Mouse (Mus musculus) E14TG2a.4 (cell line): ENCODE measurements around the gene Tnk2.

Experiments
- CTCF ChIP-seq: conservative IDR thresholded peaks from 2 replicates; pipeline ENCODE4 v1.5.1; 2014; ENCODE audit warnings: low read length
- NANOG ChIP-seq: IDR thresholded peaks from 2 replicates; pipeline ENCODE4 v1.6.1; 2014; ENCODE audit warnings: borderline replicate concordance, low read length, mixed read lengths
- POU5F1 ChIP-seq: IDR thresholded peaks from 2 replicates; pipeline ENCODE4 v1.6.1; 2014; ENCODE audit warnings: low read length, borderline replicate concordance

GRCm38 (mm10) chr16:32656794-32657193 lies 13.1 kb downstream of the Tnk2 start:
- no peak for TF ChIP-seq CTCF
- TF ChIP-seq NANOG = no peak
- no peak for TF ChIP-seq POU5F1
